Mouse (Mus musculus) hindbrain, embryonic 16.5 days (tissue): ENCODE data around the gene Rora. TPM values are rescaled to one million over a fixed set of nuclear protein-coding genes. Genes with fewer than 3 reads are reported as not detected.
A peak's percentile ranks its signal among the peaks of the same experiment; 100 is the strongest.

ENCODE experiments used
- ATAC-seq: fragments of 200-750 bp; cut with Nextera tagmentation; 2 replicates; pipeline ENCODE4 v1.8.0; 2017; ENCODE audit warnings: moderate TSS enrichment, moderate library complexity
- H3K27ac ChIP-seq: fragments of 300-500 bp; sonication (generic); 2 replicates; pipeline ENCODE4 v1.5.1; 2014; ENCODE audit warnings: low read depth, mild to moderate bottlenecking, control low read depth, low read length, moderate library complexity
- H3K27me3 ChIP-seq: fragments of 300-500 bp; sonication (generic); replicated peaks from 2 replicates; pipeline ENCODE4 v1.6.1; 2014; ENCODE audit warnings: low read length; ENCODE audit not compliant: control insufficient read depth, insufficient read depth
- H3K36me3 ChIP-seq: fragments of 300-500 bp; sonication (generic); 2 replicates; pipeline ENCODE4 v1.6.1; 2014; ENCODE audit warnings: mild to moderate bottlenecking, low read length, moderate library complexity, mixed read lengths; ENCODE audit not compliant: control insufficient read depth, insufficient read depth
- H3K4me1 ChIP-seq: fragments of 300-500 bp; sonication (generic); 2 replicates; pipeline ENCODE4 v1.6.1; 2014; ENCODE audit warnings: low read depth, low read length; ENCODE audit not compliant: control insufficient read depth, insufficient read depth
- H3K4me2 ChIP-seq: fragments of 300-500 bp; sonication (generic); 2 replicates; pipeline ENCODE4 v1.6.1; 2014; ENCODE audit warnings: mild to moderate bottlenecking, low read length, control low read depth, moderate library complexity
- H3K4me3 ChIP-seq: fragments of 300-500 bp; sonication (generic); 2 replicates; pipeline ENCODE4 v1.5.1; 2014; ENCODE audit warnings: mild to moderate bottlenecking, low read length, control low read depth, moderate library complexity
- H3K9ac ChIP-seq: fragments of 300-500 bp; sonication (generic); 2 replicates; pipeline ENCODE4 v1.6.1; 2014; ENCODE audit warnings: low read depth, mild to moderate bottlenecking, control low read depth, low read length, moderate library complexity
- H3K9me3 ChIP-seq: fragments of 300-500 bp; sonication (generic); 2 replicates; pipeline ENCODE4 v1.6.1; 2014; ENCODE audit warnings: mild to moderate bottlenecking, low read length, moderate library complexity; ENCODE audit not compliant: control insufficient read depth
- WGBS: fragments of 180-500 bp; shearing (Covaris S2); extraction: QIAGEN DNeasy Blood & Tissue Kit; methylation state at CpG from one replicate; pipeline ENCODE4 v1.1.7; 2014; 5-methylcytosine and 5-hydroxymethylcytosine counted together
- polyA plus RNA-seq: library from polyadenylated mRNA; unstranded; fragments of >200 nt; fragmentation: Nextera tagmentation; extraction: Ambion mirVana; gene quantifications from 2 replicates; pipeline ENCODE4 v1.2.1, GENCODE M21; 2015

The Rora gene
- polyA plus RNA-seq, 1 experiment from 2014 or later = 38.3 TPM

GRCm38 (mm10) chr9:68807735-68808134 lies 154.1 kb downstream of the Rora start:
- no peaks in the 10 kb centered on the region for H3K9me3 ChIP-seq
- H3K4me1 ChIP-seq = no peaks in the 10 kb centered on the region
- no peak overlapping the region for H3K4me3 ChIP-seq
- no peak overlapping the region for H3K9ac ChIP-seq
- no peak overlapping the region for H3K4me2 ChIP-seq
- H3K36me3 ChIP-seq = no peaks in the 10 kb centered on the region
- H3K27me3 ChIP-seq = no peaks in the 10 kb centered on the region
- 90% methylated on average over 2 of the region's 2 CpGs for whole genome bisulfite sequencing
- ATAC-seq = no peak
- H3K27ac ChIP-seq = no peak overlapping the region

- Histone ChIP-seq H3K9me3 (no peaks in the 10 kb centered on the region), H3K4me1 (no peaks in the 10 kb centered on the region), H3K27me3 (no peaks in the 10 kb centered on the region), H3K4me3 (no peak overlapping the region), H3K27ac (no peak overlapping the region), H3K36me3 (no peaks in the 10 kb centered on the region), H3K4me2 (no peak overlapping the region), H3K9ac (no peak overlapping the region)
- WGBS = 71% methylated on average over 5 of the region's 5 CpGs
- ATAC-seq = no peak
Measured at GRCm38 (mm10) chr9:68809536-68809935, 155.9 kb downstream of the Rora start.

GRCm38 (mm10) chr9:68814723-68815122 lies 161.1 kb downstream of the Rora start:
- no peaks in the 10 kb centered on the region for H3K27me3 ChIP-seq
- H3K9me3 ChIP-seq = no peaks in the 10 kb centered on the region
- WGBS = 85% methylated on average over 1 of the region's 1 CpGs
- H3K27ac ChIP-seq = no peak overlapping the region
- ATAC-seq = no peak
- H3K36me3 ChIP-seq = no peaks in the 10 kb centered on the region
- no peak overlapping the region for H3K4me2 ChIP-seq
- no peak overlapping the region for H3K4me3 ChIP-seq
- no peak overlapping the region for H3K9ac ChIP-seq
- H3K4me1 ChIP-seq = no peaks in the 10 kb centered on the region

GRCm38 (mm10) chr9:68815877-68816276 lies 162.3 kb downstream of the Rora start:
- WGBS = 93% methylated on average over 9 of the region's 9 CpGs
- H3K9ac ChIP-seq = no peak overlapping the region
- no peak for ATAC-seq
- H3K27me3 ChIP-seq = no peaks in the 10 kb centered on the region
- H3K9me3 ChIP-seq = no peaks in the 10 kb centered on the region
- H3K4me3 ChIP-seq = no peak overlapping the region
- H3K4me2 ChIP-seq = no peak overlapping the region
- no peaks in the 10 kb centered on the region for H3K36me3 ChIP-seq
- H3K27ac ChIP-seq = no peak overlapping the region
- H3K4me1 ChIP-seq = no peaks in the 10 kb centered on the region

- H3K4me3 ChIP-seq = no peak overlapping the region
- no peaks in the 10 kb centered on the region for H3K9me3 ChIP-seq
- no peaks in the 10 kb centered on the region for H3K36me3 ChIP-seq
- WGBS = 73% methylated on average over 4 of the region's 4 CpGs
- H3K27ac ChIP-seq = no peak overlapping the region
- ATAC-seq = no peak
- no peaks in the 10 kb centered on the region for H3K4me1 ChIP-seq
- no peak overlapping the region for H3K4me2 ChIP-seq
- H3K9ac ChIP-seq = no peak overlapping the region
- H3K27me3 ChIP-seq = no peaks in the 10 kb centered on the region
Measured at GRCm38 (mm10) chr9:68820036-68820435, 166.4 kb downstream of the Rora start.

GRCm38 (mm10) chr9:68820478-68820877 lies 166.9 kb downstream of the Rora start:
- ATAC-seq = 0 out of 2 replicates have a peak, but pooled peaks have one; percentile 67

GRCm38 (mm10) chr9:68821388-68821787 lies 167.8 kb downstream of the Rora start:
- Histone ChIP-seq H3K27ac (no peak overlapping the region), H3K9ac (no peak overlapping the region), H3K4me1 (no peaks in the 10 kb centered on the region), H3K4me2 (no peak overlapping the region), H3K4me3 (no peak overlapping the region), H3K36me3 (no peaks in the 10 kb centered on the region), H3K27me3 (no peaks in the 10 kb centered on the region), H3K9me3 (no peaks in the 10 kb centered on the region)
- no peak for ATAC-seq
- 54% methylated on average over 1 of the region's 1 CpGs for WGBS

More at GRCm38 (mm10) chr9:68820478-68820877, 166.9 kb downstream of the Rora start:
- Histone ChIP-seq H3K4me2 (no peak overlapping the region), H3K9ac (no peak overlapping the region), H3K4me3 (no peak overlapping the region), H3K27ac (no peak overlapping the region), H3K4me1 (no peaks in the 10 kb centered on the region), H3K36me3 (no peaks in the 10 kb centered on the region), H3K9me3 (no peaks in the 10 kb centered on the region), H3K27me3 (no peaks in the 10 kb centered on the region)

- Histone ChIP-seq H3K4me1 (no peaks in the 10 kb centered on the region), H3K27ac (no peak overlapping the region), H3K4me2 (no peak overlapping the region), H3K9ac (no peak overlapping the region), H3K27me3 (no peaks in the 10 kb centered on the region), H3K4me3 (no peak overlapping the region), H3K9me3 (no peaks in the 10 kb centered on the region), H3K36me3 (no peaks in the 10 kb centered on the region)
- WGBS = 92% methylated on average over 5 of the region's 5 CpGs
- ATAC-seq = no peak
Measured at GRCm38 (mm10) chr9:68823292-68823691, 169.7 kb downstream of the Rora start.

GRCm38 (mm10) chr9:68825107-68825506 lies 171.5 kb downstream of the Rora start:
- H3K4me3 ChIP-seq = no peak overlapping the region
- no peak overlapping the region for H3K9ac ChIP-seq
- no peak for ATAC-seq
- H3K36me3 ChIP-seq = no peaks in the 10 kb centered on the region
- no peaks in the 10 kb centered on the region for H3K27me3 ChIP-seq
- WGBS = 65% methylated on average over 4 of the region's 4 CpGs
- no peak overlapping the region for H3K27ac ChIP-seq
- no peaks in the 10 kb centered on the region for H3K4me1 ChIP-seq
- no peaks in the 10 kb centered on the region for H3K9me3 ChIP-seq
- no peak overlapping the region for H3K4me2 ChIP-seq

- no peak overlapping the region for H3K4me2 ChIP-seq
- ATAC-seq = no peak
- no peaks in the 10 kb centered on the region for H3K9me3 ChIP-seq
- 95% methylated on average over 3 of the region's 3 CpGs for WGBS
- H3K4me1 ChIP-seq = no peaks in the 10 kb centered on the region
- H3K9ac ChIP-seq = no peak overlapping the region
- no peaks in the 10 kb centered on the region for H3K36me3 ChIP-seq
- H3K27ac ChIP-seq = no peak overlapping the region
- H3K4me3 ChIP-seq = no peak overlapping the region
- no peaks in the 10 kb centered on the region for H3K27me3 ChIP-seq
Measured at GRCm38 (mm10) chr9:68825841-68826240, 172.3 kb downstream of the Rora start.
